Mouse (Mus musculus) layer of hippocampus, postnatal 14 days (tissue): ENCODE measurements around the gene Tinagl1. TPM values are rescaled to one million over a fixed set of nuclear protein-coding genes. Genes with fewer than 3 reads are reported as not detected.

Experiments used
- DNase-seq, 2 experiments: peaks; one replicate each; pipeline ENCODE4 v3.0.0; 2021 to 2022; ENCODE audit warnings: low spot score in 2 of 2, mixed read lengths in 1 of 2
- long read RNA-seq, 2 experiments: library from polyadenylated mRNA; stranded (forward); transcript quantifications; one replicate each; pipeline ENCODE4 v2.0.0; 2021
- total RNA-seq, 2 experiments: library from RNA; stranded (reverse); gene quantifications; 2 replicates each; pipeline ENCODE4 v1.2.3; 2021

Tinagl1 gene
- 1 to 10 TPM; 3.3 to 5.5 TPM for total RNA-seq
- long read RNA-seq, experiment 1, transcript Tinagl1-203 (12 exons, 1,952 nt), result major isoform, 9 of 12 reads
- long read RNA-seq, experiment 1, partial matches to known transcripts, result 3 of 12 reads
- long read RNA-seq, experiment 1, other reads (novel, unspliced or antisense), result 0 of 12 reads
- long read RNA-seq, experiment 2, transcript Tinagl1-203 (12 exons, 1,952 nt), result major isoform, 9 of 15 reads
- long read RNA-seq, experiment 2, partial matches to known transcripts, result 3 of 15 reads
- long read RNA-seq, experiment 2, other reads (novel, unspliced or antisense), result 3 of 15 reads

- no peak for DNase-seq
These were observed at the start of gene Tinagl1 for GRCm38 (mm10) chr4:130175072-130175711. TSS of gene Tinagl1 (minus strand) at chr4:130175122.

GRCm38 (mm10) chr4:130224071-130224470 lies 49.1 kb upstream of the Tinagl1 start:
- no peak for DNase-seq

GRCm38 (mm10) chr4:130222179-130222578 lies 47.3 kb upstream of the Tinagl1 start, which contains the start of gene Gm853:
TSS of gene Gm853 (minus strand) at chr4:130222401.
- DNase-seq, result no peak

GRCm38 (mm10) chr4:130220176-130220575 lies 45.3 kb upstream of the Tinagl1 start:
- no peak for DNase-seq

- DNase-seq, result no peak
These were observed 40.5 kb upstream of the Tinagl1 start for GRCm38 (mm10) chr4:130215392-130215791.

GRCm38 (mm10) chr4:130213857-130214256 lies 38.9 kb upstream of the Tinagl1 start:
- DNase-seq, result no peak

- DNase-seq, result no peak
These were observed 38.3 kb upstream of the Tinagl1 start for GRCm38 (mm10) chr4:130213197-130213596.

GRCm38 (mm10) chr4:130212421-130212820 lies 37.5 kb upstream of the Tinagl1 start:
- DNase-seq, result no peak

- DNase-seq, result no peak
These were observed 36.9 kb upstream of the Tinagl1 start for GRCm38 (mm10) chr4:130211870-130212269.

- peak; percentile 89 to 90 for DNase-seq
These were observed 24.1 kb upstream of the Tinagl1 start for GRCm38 (mm10) chr4:130198694-130199670.

- DNase-seq, result no peak
These were observed 21.6 kb upstream of the Tinagl1 start for GRCm38 (mm10) chr4:130196542-130196941.

GRCm38 (mm10) chr4:130195924-130196323 lies 21.0 kb upstream of the Tinagl1 start:
- DNase-seq, result no peak

- DNase-seq, result no peak
These were observed 17.3 kb upstream of the Tinagl1 start for GRCm38 (mm10) chr4:130192266-130192665.

GRCm38 (mm10) chr4:130189606-130190005 lies 14.7 kb upstream of the Tinagl1 start:
- DNase-seq, result no peak

GRCm38 (mm10) chr4:130188806-130189297 lies 13.9 kb upstream of the Tinagl1 start:
- DNase-seq, result peak; percentile 84 to 90

GRCm38 (mm10) chr4:130186891-130187290 lies 12.0 kb upstream of the Tinagl1 start:
- DNase-seq, result no peak

GRCm38 (mm10) chr4:130186450-130186849 lies 11.5 kb upstream of the Tinagl1 start:
- no peak for DNase-seq

- DNase-seq, result no peak
These were observed 9.0 kb upstream of the Tinagl1 start for GRCm38 (mm10) chr4:130183879-130184278.

- no peak for DNase-seq
These were observed 8.1 kb upstream of the Tinagl1 start for GRCm38 (mm10) chr4:130183023-130183422.

GRCm38 (mm10) chr4:130181886-130182285 lies 7.0 kb upstream of the Tinagl1 start:
- DNase-seq, result no peak

GRCm38 (mm10) chr4:130180909-130181602 lies 6.1 kb upstream of the Tinagl1 start:
- DNase-seq, result no peak
